Mouse (Mus musculus) urinary bladder, postnatal 14 days (tissue): ENCODE measurements at regions not wholly inside any gene's neighbourhood (a gene's known extent, or its start where the extent isn't known, plus 50 kb on each side); places are given as distances from the start of the nearest gene placed in this dataset.

ENCODE experiments used
- DNase-seq: peaks from one replicate; pipeline ENCODE4 v3.0.0; 2021; ENCODE audit warnings: low spot score

GRCm38 (mm10) chr11:71670111-71671050, 79.3 kb upstream of the Wscd1 start:
- DNase-seq, result no peak

- DNase-seq, result no peak
Observed at GRCm38 (mm10) chr11:71672171-71673050, 77.3 kb upstream of the Wscd1 start.

GRCm38 (mm10) chr11:71674319-71674718, 75.4 kb upstream of the Wscd1 start:
- peak; percentile 22 for DNase-seq

- no peak for DNase-seq
Observed at GRCm38 (mm10) chr11:71675714-71676313, 73.9 kb upstream of the Wscd1 start.

GRCm38 (mm10) chr11:71697017-71697416, 52.7 kb upstream of the Wscd1 start:
- DNase-seq, result no peak

GRCm38 (mm10) chr11:71698836-71699235, 50.9 kb upstream of the Wscd1 start:
- no peak for DNase-seq
